Mouse (Mus musculus): ENCODE data around the gene Tnfrsf14. TPM values are rescaled to one million over a fixed set of nuclear protein-coding genes. Genes with fewer than 3 reads are reported as not detected.

Gene Tnfrsf14
- polyA plus RNA-seq, 1 experiment from 2014 or later = 8.0 TPM

- Histone ChIP-seq H3K27me3 (replicated peaks) (no peaks in the 10 kb centered on the region), H3K9me3 (no peaks in the 10 kb centered on the region), H3K4me2 (no peak overlapping the region), H3K27ac (no peak overlapping the region), H3K4me1 (0 out of 2 replicates have a peak, but pooled peaks cover 3% of the 10 kb centered on the region), H3K4me3 (replicated peaks) (no peak overlapping the region), H3K9ac (no peak overlapping the region), H3K36me3 (no peaks in the 10 kb centered on the region)
- no peak for ATAC-seq (ENCODE audit: insufficient read depth, low FRiP score, low read depth)
- 65% methylated on average over 13 of the region's 13 CpGs for WGBS
Observed at GRCm38 (mm10) chr4:154886876-154887592, 41.3 kb downstream of the Tnfrsf14 start.

GRCm38 (mm10) chr4:154885416-154885815, 42.9 kb downstream of the Tnfrsf14 start:
- Histone ChIP-seq H3K9ac (no peak overlapping the region), H3K36me3 (no peaks in the 10 kb centered on the region), H3K4me3 (replicated peaks) (no peak overlapping the region), H3K4me2 (no peak overlapping the region), H3K27me3 (replicated peaks) (no peaks in the 10 kb centered on the region), H3K4me1 (0 out of 2 replicates have a peak, but pooled peaks cover 3% of the 10 kb centered on the region), H3K27ac (no peak overlapping the region), H3K9me3 (no peaks in the 10 kb centered on the region)
- ATAC-seq (ENCODE audit: insufficient read depth, low FRiP score, low read depth) = no peak
- 76% methylated on average over 11 of the region's 11 CpGs for WGBS

GRCm38 (mm10) chr4:154882014-154882659, 46.2 kb downstream of the Tnfrsf14 start:
- H3K9ac ChIP-seq = no peak overlapping the region
- ATAC-seq (ENCODE audit: insufficient read depth, low FRiP score, low read depth) = peak; percentile 15; the same call in 1 of the 2 replicates
- H3K27ac ChIP-seq = no peak overlapping the region
- WGBS = 16% methylated on average over 14 of the region's 14 CpGs
- H3K36me3 ChIP-seq = no peaks in the 10 kb centered on the region
- no peaks in the 10 kb centered on the region for H3K9me3 ChIP-seq
- 0 out of 2 replicates have a peak, but pooled peaks cover 6% of the 10 kb centered on the region for H3K4me1 ChIP-seq
- no peak overlapping the region for H3K4me3 ChIP-seq (replicated peaks)
- no peak overlapping the region for H3K4me2 ChIP-seq
- H3K27me3 ChIP-seq (replicated peaks) = no peaks in the 10 kb centered on the region

- Histone ChIP-seq H3K9me3 (no peaks in the 10 kb centered on the region), H3K4me1 (0 out of 2 replicates have a peak, but pooled peaks cover 6% of the 10 kb centered on the region), H3K4me3 (replicated peaks) (no peak overlapping the region), H3K36me3 (no peaks in the 10 kb centered on the region), H3K4me2 (no peak overlapping the region), H3K27me3 (replicated peaks) (no peaks in the 10 kb centered on the region), H3K27ac (no peak overlapping the region), H3K9ac (no peak overlapping the region)
- ATAC-seq (ENCODE audit: insufficient read depth, low FRiP score, low read depth) = peak; percentile 54; the same call in 1 of the 2 replicates
- 63% methylated on average over 6 of the region's 6 CpGs for whole genome bisulfite sequencing
Observed at GRCm38 (mm10) chr4:154880730-154881129, 47.6 kb downstream of the Tnfrsf14 start.

- no peak overlapping the region for H3K9ac ChIP-seq
- 0 out of 2 replicates have a peak, but pooled peaks cover 6% of the 10 kb centered on the region for H3K4me1 ChIP-seq
- H3K27ac ChIP-seq = peak overlapping the region; percentile 84
- 8% methylated on average over 18 of the region's 18 CpGs for WGBS
- ATAC-seq (ENCODE audit: insufficient read depth, low FRiP score, low read depth) = peak; percentile 94
- peak overlapping the region; percentile 36 for H3K4me3 ChIP-seq (replicated peaks)
- no peaks in the 10 kb centered on the region for H3K9me3 ChIP-seq
- no peaks in the 10 kb centered on the region; the same call in 1 of the 2 replicates for H3K27me3 ChIP-seq (replicated peaks)
- no peaks in the 10 kb centered on the region for H3K36me3 ChIP-seq
- peak overlapping the region; percentile 57 for H3K4me2 ChIP-seq
Observed at GRCm38 (mm10) chr4:154877864-154878548, 50.4 kb downstream of the Tnfrsf14 start.

- 68% methylated on average over 6 of the region's 6 CpGs for WGBS
Observed at GRCm38 (mm10) chr4:154873186-154873585, 55.2 kb downstream of the Tnfrsf14 start.

More at GRCm38 (mm10) chr4:154873186-154873585, 55.2 kb downstream of the Tnfrsf14 start:
- H3K27me3 ChIP-seq (replicated peaks) = peaks cover 4% of the 10 kb centered on the region
- no peak for ATAC-seq (ENCODE audit: insufficient read depth, low FRiP score, low read depth)
- no peak overlapping the region for H3K4me2 ChIP-seq
- H3K4me1 ChIP-seq = 0 out of 2 replicates have a peak, but pooled peaks cover under 1% of the 10 kb centered on the region
- no peaks in the 10 kb centered on the region for H3K9me3 ChIP-seq
- no peak overlapping the region for H3K4me3 ChIP-seq (replicated peaks)
- H3K27ac ChIP-seq = no peak overlapping the region
- no peaks in the 10 kb centered on the region for H3K36me3 ChIP-seq
- no peak overlapping the region for H3K9ac ChIP-seq

Other genes with a start within 250 kb of the Tnfrsf14 start
- 0.08 and 0.17 TPM in 2 replicates for gene Ttc34, start 91.1 kb downstream of the Tnfrsf14 start, polyA plus RNA-seq (2015; fragmentation: Nextera tagmentation; extraction: Ambion mirVana)
- 0.21 and 0.23 TPM in 2 replicates for gene Mmel1, start 59.0 kb downstream of the Tnfrsf14 start, polyA plus RNA-seq (2015; fragmentation: Nextera tagmentation; extraction: Ambion mirVana)
- 29.1 and 30.6 TPM in 2 replicates for gene Fam213b, start 29.4 kb downstream of the Tnfrsf14 start, polyA plus RNA-seq (2015; fragmentation: Nextera tagmentation; extraction: Ambion mirVana)
- gene Hes5, start 32.4 kb upstream of the Tnfrsf14 start, polyA plus RNA-seq (2015; fragmentation: Nextera tagmentation; extraction: Ambion mirVana) = 2.5 and 2.6 TPM in 2 replicates
- 37.6 and 37.7 TPM in 2 replicates for gene Pank4, start 35.6 kb upstream of the Tnfrsf14 start, polyA plus RNA-seq (2015; fragmentation: Nextera tagmentation; extraction: Ambion mirVana)
- gene Plch2, start 128.2 kb upstream of the Tnfrsf14 start, polyA plus RNA-seq (2015; fragmentation: Nextera tagmentation; extraction: Ambion mirVana) = 24.1 and 24.7 TPM in 2 replicates
- 18.4 and 19.1 TPM in 2 replicates for gene Pex10, start 138.5 kb upstream of the Tnfrsf14 start, polyA plus RNA-seq (2015; fragmentation: Nextera tagmentation; extraction: Ambion mirVana)
- gene Rer1, start 157.8 kb upstream of the Tnfrsf14 start, polyA plus RNA-seq (2015; fragmentation: Nextera tagmentation; extraction: Ambion mirVana) = 175 and 179 TPM in 2 replicates
- gene Morn1, start 158.0 kb upstream of the Tnfrsf14 start, polyA plus RNA-seq (2015; fragmentation: Nextera tagmentation; extraction: Ambion mirVana) = 5.1 and 5.3 TPM in 2 replicates